Comparison of ENCODE assay signal across 8 mouse cellular contexts in genomic region chr10:95622879-95623517, GRCm38 (mm10). TPM values are rescaled to one million over a fixed set of nuclear protein-coding genes. Genes with fewer than 3 reads are reported as not detected.
DNase-seq lines count a peak whose midpoint lies in the region; ATAC-seq and TF ChIP-seq lines count a peak whose summit lies in the region.

No protein-coding gene starts in this region.

- intact Hi-C loops in left cerebral cortex, postnatal 25 days (cut with DNase I), result no loop called here

- TF ChIP-seq CTCF in liver, adult 2 months (IDR thresholded peaks at IDR 0.05; ENCODE audit: low read depth, low read length), result no peak

- 6% methylated on average over 2 of the region's 2 CpGs for whole genome bisulfite sequencing in liver, adult 2 months
- WGBS in kidney, embryonic 14.5 days, result 31% methylated on average over 2 of the region's 2 CpGs
- 4% methylated on average over 2 of the region's 2 CpGs for WGBS in neural tube, embryonic 15.5 days

- TF ChIP-seq POLR2A in liver, adult 2 months (IDR thresholded peaks at IDR 0.05; ENCODE audit: extremely low read depth, insufficient read depth, low read length), result no peak

- DNase-seq in liver, adult 2 months (ENCODE audit: extremely low read depth, low read depth, low spot score), result peak; percentile 96
- DNase-seq in liver, result no peak
- peak; percentile 59 for DNase-seq in embryo, embryonic 11 days
- no peak for DNase-seq in right cerebral cortex, adult 2 months (ENCODE audit: low spot score in 2 of 2)
- DNase-seq in left cerebral cortex, postnatal 25 days (ENCODE audit: low spot score in 2 of 2), result no peak
- DNase-seq in cerebellum, postnatal 36 days, result no peak

- no peaks in the 10 kb centered on the region for H3K36me3 ChIP-seq in liver, adult 2 months (ENCODE audit: control insufficient read depth, insufficient read depth, low read length)
- no peaks in the 10 kb centered on the region for H3K36me3 ChIP-seq in kidney, embryonic 14.5 days (ENCODE audit: control insufficient read depth, insufficient read depth, low read length)
- no peaks in the 10 kb centered on the region for H3K36me3 ChIP-seq in neural tube, embryonic 15.5 days

- peak overlapping the region; percentile 97 for H3K27ac ChIP-seq in liver, adult 2 months (replicated peaks; ENCODE audit: insufficient read depth, low read depth, low read length)
- H3K27ac ChIP-seq in kidney, embryonic 14.5 days (ENCODE audit: low read depth, low read length), result no peak overlapping the region
- no peak overlapping the region for H3K27ac ChIP-seq in neural tube, embryonic 15.5 days (replicated peaks)

- no peaks in the 10 kb centered on the region for H3K9me3 ChIP-seq in kidney, embryonic 14.5 days (ENCODE audit: control insufficient read depth, low read length)
- no peaks in the 10 kb centered on the region for H3K9me3 ChIP-seq in neural tube, embryonic 15.5 days (replicated peaks)

- H3K9ac ChIP-seq in liver, adult 2 months (ENCODE audit: low read depth, low read length), result peak overlapping the region; percentile 41; the same call in 1 of the 2 replicates
- H3K9ac ChIP-seq in kidney, embryonic 14.5 days (ENCODE audit: low read depth, low read length), result no peak overlapping the region
- no peak overlapping the region for H3K9ac ChIP-seq in neural tube, embryonic 15.5 days (replicated peaks)

- H3K27me3 ChIP-seq in liver, adult 2 months (ENCODE audit: control insufficient read depth, insufficient read depth, low read length), result no peaks in the 10 kb centered on the region
- H3K27me3 ChIP-seq in kidney, embryonic 14.5 days (ENCODE audit: control insufficient read depth, insufficient read depth, low read length), result no peaks in the 10 kb centered on the region
- no peaks in the 10 kb centered on the region for H3K27me3 ChIP-seq in neural tube, embryonic 15.5 days (replicated peaks)

- 0 out of 2 replicates have a peak, but pooled peaks have one; percentile 46 for ATAC-seq in kidney, embryonic 14.5 days (ENCODE audit: low FRiP score, low TSS enrichment)
- peak; percentile 54; the same call in 1 of the 2 replicates for ATAC-seq in neural tube, embryonic 15.5 days (ENCODE audit: low FRiP score)

- peaks cover 17% of the 10 kb centered on the region for H3K4me1 ChIP-seq in liver, adult 2 months (ENCODE audit: control insufficient read depth, insufficient read depth, low read length)
- 0 out of 2 replicates have a peak, but pooled peaks cover 8% of the 10 kb centered on the region for H3K4me1 ChIP-seq in kidney, embryonic 14.5 days (ENCODE audit: control insufficient read depth, insufficient read depth, low read length)
- peaks cover 11% of the 10 kb centered on the region for H3K4me1 ChIP-seq in neural tube, embryonic 15.5 days

- H3K4me3 ChIP-seq in liver, adult 2 months (ENCODE audit: insufficient read depth, low read depth, low read length), result no peak overlapping the region
- no peak overlapping the region for H3K4me3 ChIP-seq in kidney, embryonic 14.5 days (ENCODE audit: low read length)
- H3K4me3 ChIP-seq in neural tube, embryonic 15.5 days (replicated peaks), result no peak overlapping the region

- no peak overlapping the region for H3K4me2 ChIP-seq in kidney, embryonic 14.5 days (replicated peaks; ENCODE audit: low read depth, low read length)
- H3K4me2 ChIP-seq in neural tube, embryonic 15.5 days, result no peak overlapping the region

- no peaks in the 10 kb centered on the region for H3K79me2 ChIP-seq in liver, adult 2 months (ENCODE audit: control insufficient read depth, insufficient read depth, low read length)

RNA-seq across cellular contexts. Expression of gene Anapc15-ps, which starts 50.3 kb away (rescaled TPM):
- total RNA-seq in liver, adult 2 months (2014; rRNA removed), result not detected in 2 replicates
- polyA plus RNA-seq in liver, adult 2 months (2012; rRNA removed), result not detected in 2 replicates
- 0.59 TPM in 1 of 2 replicates, not detected in the other for polyA plus RNA-seq in kidney, embryonic 14.5 days (2014; fragmentation: Nextera tagmentation; extraction: Ambion mirVana)
- not detected in 2 replicates for polyA plus RNA-seq in neural tube, embryonic 15.5 days (2015; fragmentation: Nextera tagmentation; extraction: Ambion mirVana)
- total RNA-seq in left cerebral cortex, postnatal 25 days (2021), result not detected

RNA-seq across cellular contexts. Expression of gene Nudt4, which starts 59.1 kb away (rescaled TPM):
- total RNA-seq in liver, adult 2 months (2014; rRNA removed), result 88.2 and 91.5 TPM in 2 replicates
- polyA plus RNA-seq in liver, adult 2 months (2012; rRNA removed), result 36.7 and 37.2 TPM in 2 replicates
- polyA plus RNA-seq in kidney, embryonic 14.5 days (2014; fragmentation: Nextera tagmentation; extraction: Ambion mirVana), result 97.8 and 143 TPM in 2 replicates
- polyA plus RNA-seq in neural tube, embryonic 15.5 days (2015; fragmentation: Nextera tagmentation; extraction: Ambion mirVana), result 73.5 and 75.5 TPM in 2 replicates
- total RNA-seq in left cerebral cortex, postnatal 25 days (2021), result 100 to 1,000 TPM; 146 to 170 TPM

Comparison
In these comparisons a context has a peak if more than half of its experiments do, and no peak if none do; other contexts are left out.
1. DNase-seq: peak in liver, adult 2 months (single experiment) and embryo, embryonic 11 days (single experiment); none in liver (single experiment), right cerebral cortex, adult 2 months (0 of 2), left cerebral cortex, postnatal 25 days (0 of 2) and cerebellum, postnatal 36 days (0 of 2).